In the genomic region with DNA sequence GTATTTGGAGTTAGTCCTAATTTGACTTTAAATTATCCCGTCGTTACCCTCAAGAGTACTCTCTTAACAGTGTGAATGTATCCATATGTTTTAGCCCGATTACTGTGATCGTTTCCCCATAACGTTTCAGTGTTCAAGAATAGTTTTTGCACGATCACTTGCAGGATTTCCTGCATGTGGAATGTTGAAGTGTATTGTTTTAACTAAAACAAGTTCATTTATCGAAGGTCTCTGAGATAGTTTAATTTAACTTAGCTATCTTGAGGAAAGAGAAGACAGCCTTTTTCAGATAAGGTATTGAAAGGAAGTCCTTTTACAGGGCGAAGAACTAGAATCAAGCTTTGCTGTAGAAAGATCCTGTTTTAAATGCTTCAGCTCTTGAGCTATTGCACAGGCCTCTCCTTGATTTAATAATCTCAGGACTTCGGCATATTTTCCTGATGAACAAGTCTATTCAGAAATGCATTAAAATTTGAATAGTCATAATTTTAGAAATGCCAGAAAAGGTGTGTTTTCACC, we compare ENCODE assay signal across 1 mouse cellular context.
TF ChIP-seq lines count a peak whose summit lies in the region.

No protein-coding gene starts in this region.

TF ChIP-seq in MEL, 35 proteins besides CTCF, POLR2A, EP300 and RAD21 (continued from another document):
- TF ChIP-seq MYB (IDR thresholded peaks at IDR 0.05; ENCODE audit: low read depth, low read length) (no peak), CHD2 (IDR thresholded peaks at IDR 0.05; ENCODE audit: low read length) (no peak), MEF2A (IDR thresholded peaks at IDR 0.05; ENCODE audit: extremely low read depth, insufficient replicate concordance, low read depth, low read length, poor library complexity, severe bottlenecking) (no peak), SMC3 (IDR thresholded peaks at IDR 0.05; ENCODE audit: low read depth, low read length) (no peak), ZC3H11A (IDR thresholded peaks at IDR 0.05; ENCODE audit: low read depth, low read length) (no peak), NELFE (IDR thresholded peaks at IDR 0.05; ENCODE audit: low read depth, low read length) (no peak), MXI1 (IDR thresholded peaks at IDR 0.05; ENCODE audit: low read depth, low read length) (peak; percentile 75), POLR2AphosphoS2 (IDR thresholded peaks at IDR 0.05; ENCODE audit: low read length) (no peak), ZNF384 (IDR thresholded peaks at IDR 0.05; ENCODE audit: low read depth, low read length) (peak; percentile 15; the same call in 1 of the 2 replicates)
TF ChIP-seq in MEL: peak in this region for 12.
